Mouse (Mus musculus) spleen, adult 12 weeks (tissue): ENCODE data around the gene Sept5.

Experiments
- DNase-seq: peaks from one replicate; pipeline ENCODE4 v3.0.0; 2022; ENCODE audit warnings: low spot score

Gene Sept5

GRCm38 (mm10) chr16:18583169-18583568 lies 46.6 kb downstream of the Sept5 start:
- DNase-seq: no peak

DNA sequence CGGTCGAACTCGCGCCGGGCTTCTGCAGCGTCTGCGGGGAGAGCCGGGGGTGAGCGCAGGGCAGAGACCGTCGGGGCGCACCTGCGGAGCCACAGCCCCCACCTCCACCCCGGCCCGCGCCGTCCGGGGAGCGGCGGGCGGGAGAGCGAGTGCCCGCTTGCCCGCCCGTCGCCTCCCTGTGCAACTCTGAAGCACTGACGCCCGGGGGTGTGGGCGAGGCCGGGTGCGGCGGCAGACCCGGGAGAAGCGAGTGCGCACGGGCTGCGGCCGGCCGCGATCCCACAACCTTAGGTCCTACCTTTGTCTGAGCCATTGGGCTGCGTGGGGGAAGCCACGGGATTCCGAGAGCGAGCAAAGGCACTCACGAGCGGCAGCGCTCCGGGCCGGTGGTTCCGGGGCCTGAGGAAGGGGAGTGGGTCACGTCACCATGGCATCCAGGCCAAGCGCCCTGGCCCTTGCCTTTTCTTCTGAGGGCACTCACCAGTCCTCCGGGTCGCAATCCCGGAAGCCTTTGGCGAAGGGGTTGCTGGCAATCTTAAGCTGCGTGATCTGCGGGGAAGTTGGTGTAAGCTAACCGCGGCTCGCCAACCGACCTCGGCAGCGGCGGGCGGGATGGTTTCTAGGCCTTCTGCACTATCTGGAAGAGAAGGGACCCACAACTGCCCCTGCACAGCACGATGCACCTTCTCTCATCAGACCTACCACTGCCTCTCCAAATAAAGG lies 47.2 kb downstream of the Sept5 start:
- no peak for DNase-seq

DNA sequence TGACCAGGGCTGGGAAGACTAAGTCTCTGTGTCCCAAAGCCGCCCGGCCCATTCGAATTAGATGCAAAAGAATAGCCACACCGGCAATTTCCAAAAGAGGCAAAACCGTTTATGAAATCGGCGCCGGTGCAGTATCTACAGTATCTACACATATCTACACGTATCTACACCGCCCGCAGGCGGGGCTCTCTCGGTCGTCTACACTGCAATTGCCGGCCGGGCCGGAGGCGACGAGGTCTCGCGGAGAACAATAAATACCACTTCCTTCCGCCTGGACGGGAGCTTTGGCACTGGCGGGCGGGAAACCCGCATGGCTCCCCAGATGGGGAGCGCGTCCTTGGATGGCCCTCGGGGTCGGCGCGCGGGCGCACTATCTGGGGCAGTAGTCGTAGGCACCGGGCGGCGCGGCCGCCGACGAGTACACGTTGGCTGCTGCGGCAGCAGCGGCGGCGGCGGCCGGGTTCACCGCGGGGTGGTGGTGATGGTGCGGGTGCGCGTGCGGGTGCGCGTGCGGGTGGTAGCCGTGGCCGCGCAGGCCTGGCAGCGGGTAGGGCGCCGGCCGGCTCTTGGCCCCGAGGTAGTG lies 48.0 kb downstream of the Sept5 start:
- no peak for DNase-seq

DNA sequence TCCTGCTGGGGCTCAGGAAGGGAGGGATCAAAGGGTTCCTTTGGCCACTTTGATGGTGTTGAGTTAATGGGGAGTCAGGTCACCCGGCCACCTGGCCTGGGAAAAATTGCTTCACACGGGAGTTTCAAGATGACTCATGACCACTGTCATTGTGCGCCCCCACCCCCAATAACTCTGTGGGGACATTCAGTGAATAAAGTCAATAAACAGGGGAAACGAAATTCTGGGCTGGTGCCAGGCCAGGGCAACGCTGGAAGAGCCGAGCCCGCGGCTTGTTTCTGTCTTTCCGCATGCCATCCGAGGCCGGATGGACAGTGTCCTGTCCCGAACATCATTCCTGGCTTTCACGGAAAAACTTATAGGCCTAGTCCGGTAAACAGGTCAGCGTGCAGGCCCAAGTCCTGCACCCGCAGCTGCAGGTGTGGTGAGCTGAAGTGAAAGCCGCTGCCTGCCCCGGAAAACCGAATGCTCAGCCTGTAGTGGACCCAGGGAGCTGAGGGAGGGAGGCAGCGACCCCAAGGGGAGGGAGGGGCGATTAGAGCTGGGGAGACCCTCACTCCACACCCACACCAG lies 48.6 kb downstream of the Sept5 start:
- no peak for DNase-seq

DNA sequence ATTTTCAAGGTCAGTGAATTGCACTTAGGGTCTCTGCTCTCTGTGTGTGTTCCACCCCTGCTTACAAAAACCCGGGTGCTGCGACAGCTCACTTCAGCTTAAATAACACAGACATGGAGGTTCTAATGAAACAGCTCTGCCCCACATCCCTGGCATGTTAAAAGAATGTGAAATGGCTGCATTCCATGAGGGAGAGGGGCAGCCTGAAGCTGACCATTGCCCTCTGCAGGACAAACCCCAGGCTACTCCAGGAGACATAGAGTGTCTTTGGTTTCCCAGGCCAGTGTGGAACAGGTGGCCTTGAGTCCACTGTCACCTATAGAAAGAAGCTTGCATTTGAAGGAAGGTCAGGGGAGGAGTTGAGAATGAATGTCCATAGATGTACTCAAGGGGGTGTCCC lies 49.4 kb downstream of the Sept5 start:
- no peak for DNase-seq

DNA sequence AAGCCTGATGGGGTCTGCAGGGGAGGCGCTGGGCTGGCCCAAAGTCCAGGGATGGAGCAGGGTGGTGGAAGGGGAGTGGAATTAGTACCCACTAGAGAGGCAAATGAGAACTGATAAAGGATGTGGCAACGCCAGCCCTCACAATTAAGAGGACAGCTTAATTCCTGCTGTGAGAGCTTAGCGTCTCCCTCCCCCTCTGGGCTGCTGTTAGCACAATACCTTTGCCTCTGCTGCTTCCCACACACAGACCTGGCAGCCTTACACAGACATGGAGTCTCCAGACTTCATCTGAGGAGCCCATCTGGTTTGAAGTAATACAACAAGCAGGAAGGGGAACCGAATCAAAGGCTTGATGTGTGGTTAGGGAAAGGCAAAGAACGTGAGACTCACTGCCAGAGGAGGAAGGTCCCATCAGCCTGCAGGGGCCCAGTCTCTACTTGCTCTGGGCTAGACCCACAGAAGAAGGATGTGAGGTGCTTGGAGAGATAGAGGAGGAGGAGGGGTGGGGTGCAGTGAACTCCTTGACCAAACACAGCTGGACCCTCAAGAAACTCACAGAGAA lies 52.1 kb downstream of the Sept5 start:
- no peak for DNase-seq

- no peak for DNase-seq
Measured at GRCm38 (mm10) chr16:18577071-18577470, 52.7 kb downstream of the Sept5 start.

DNA sequence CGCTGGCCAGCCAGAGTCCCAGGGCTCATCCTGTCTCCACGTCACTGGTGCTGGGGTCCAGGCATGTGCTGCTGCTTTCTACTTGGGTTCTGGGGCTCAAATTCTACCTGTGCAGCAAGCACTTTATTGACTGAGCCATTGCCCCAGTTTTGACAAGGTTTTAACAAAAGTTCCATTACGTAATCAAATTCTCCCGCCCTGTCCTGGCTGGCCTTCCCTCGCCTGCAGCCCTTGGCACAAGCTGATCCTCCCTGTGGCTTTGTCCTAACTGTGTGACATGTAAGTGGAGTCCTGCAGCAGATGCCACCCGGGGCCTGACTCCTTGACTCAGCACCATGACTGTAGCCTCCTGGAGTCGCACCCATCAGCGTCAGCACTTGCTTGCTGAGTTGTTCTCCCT lies 55.6 kb downstream of the Sept5 start:
- DNase-seq: no peak
